Comparison of ENCODE assay signal across 26 mouse cellular contexts in genomic region chr4:83661519-83662271, GRCm38 (mm10).
"Had no signal": no experiment of that assay in that cellular context is flagged by ENCODE, and none has a peak within 500 bp of the region (broad histone marks: within the 10 kb centered on the region; RNA-seq: fewer than 3 reads in every experiment).

No protein-coding gene starts in this region.

- DNase-seq: forebrain, postnatal 0 days; gastrocnemius, postnatal 14 days; gastrocnemius, postnatal 36 days; heart, adult 11 months; heart, adult 2 months; heart, postnatal 14 days; heart, postnatal 36 days; kidney, adult 11 months; kidney, adult 2 months; kidney, adult 9 months; kidney, postnatal 14 days; kidney, postnatal 36 days; layer of hippocampus, adult 9-11 months; layer of hippocampus, postnatal 36 days; left cerebral cortex, postnatal 4 days had no signal

- H3K4me2 ChIP-seq: heart, embryonic 11.5 days; heart, embryonic 13.5 days; heart, embryonic 15.5 days; hindbrain, embryonic 13.5 days; hindbrain, embryonic 15.5 days; kidney, embryonic 15.5 days; limb, embryonic 13.5 days; limb, embryonic 15.5 days had no signal

- H3K9me3 ChIP-seq: heart, embryonic 13.5 days; kidney, embryonic 15.5 days; limb, embryonic 15.5 days had no signal

- H3K9ac ChIP-seq: forebrain, postnatal 0 days; heart, embryonic 13.5 days; heart, embryonic 15.5 days; hindbrain, embryonic 13.5 days; hindbrain, embryonic 15.5 days; kidney, embryonic 15.5 days; limb, embryonic 13.5 days; limb, embryonic 15.5 days had no signal

- ATAC-seq: forebrain, postnatal 0 days; hindbrain, postnatal 0 days; intestine, embryonic 16.5 days had no signal

- H3K27ac ChIP-seq: heart, adult 2 months; heart, embryonic 13.5 days; heart, embryonic 15.5 days; hindbrain, embryonic 13.5 days; hindbrain, embryonic 15.5 days; hindbrain, postnatal 0 days; kidney, embryonic 15.5 days; kidney, postnatal 0 days; limb, embryonic 13.5 days; limb, embryonic 15.5 days had no signal

- H3K36me3 ChIP-seq: heart, embryonic 13.5 days; heart, embryonic 15.5 days; hindbrain, embryonic 13.5 days; hindbrain, embryonic 15.5 days; kidney, embryonic 15.5 days; limb, embryonic 13.5 days; limb, embryonic 15.5 days had no signal

- H3K4me3 ChIP-seq: heart, adult 2 months; heart, embryonic 13.5 days; heart, embryonic 15.5 days; hindbrain, embryonic 13.5 days; hindbrain, embryonic 15.5 days; kidney, embryonic 15.5 days; limb, embryonic 13.5 days; limb, embryonic 15.5 days had no signal

- H3K27me3 ChIP-seq: heart, embryonic 13.5 days; heart, embryonic 15.5 days; hindbrain, embryonic 13.5 days; hindbrain, embryonic 15.5 days; kidney, embryonic 15.5 days; limb, embryonic 13.5 days; limb, embryonic 15.5 days had no signal
